Mouse (Mus musculus) forebrain, embryonic 11.5 days (tissue): ENCODE results near the gene E130218I03Rik. TPM values are rescaled to one million over a fixed set of nuclear protein-coding genes. Genes with fewer than 3 reads are reported as not detected.

ENCODE experiments used
- ATAC-seq: fragments of 200-750 bp; cut with Nextera tagmentation; replicated peaks from 2 replicates; pipeline ENCODE4 v1.8.0; 2017; ENCODE audit warnings: moderate TSS enrichment; ENCODE audit not compliant: low FRiP score
- DNase-seq: peaks from one replicate; pipeline ENCODE4 v3.0.0-alpha.2; 2017; ENCODE audit warnings: low spot score
- H3K27ac ChIP-seq: fragments of 300-500 bp; sonication (generic); 2 replicates; pipeline ENCODE4 v1.5.1; 2014; ENCODE audit warnings: low read depth, low read length
- H3K27me3 ChIP-seq: fragments of 300-500 bp; sonication (generic); 2 replicates; pipeline ENCODE4 v1.6.1; 2014; ENCODE audit warnings: mild to moderate bottlenecking, low read length, mixed read lengths; ENCODE audit not compliant: control insufficient read depth, insufficient read depth
- H3K36me3 ChIP-seq: fragments of 300-500 bp; sonication (generic); 2 replicates; pipeline ENCODE4 v1.6.1; 2014; ENCODE audit warnings: mild to moderate bottlenecking, low read length, moderate library complexity, mixed read lengths; ENCODE audit not compliant: control insufficient read depth, insufficient read depth
- H3K4me1 ChIP-seq: fragments of 300-500 bp; sonication (generic); replicated peaks from 2 replicates; pipeline ENCODE4 v1.6.1; 2014; ENCODE audit warnings: low read length, mixed read lengths; ENCODE audit not compliant: control insufficient read depth, insufficient read depth
- H3K4me2 ChIP-seq: fragments of 300-500 bp; sonication (generic); 2 replicates; pipeline ENCODE4 v1.6.1; 2014; ENCODE audit warnings: low read depth, mild to moderate bottlenecking, low read length, moderate library complexity, mixed read lengths; ENCODE audit not compliant: severe bottlenecking
- H3K4me3 ChIP-seq: fragments of 300-500 bp; sonication (generic); 2 replicates; pipeline ENCODE4 v1.5.1; 2014; ENCODE audit warnings: low read depth, low read length
- H3K9ac ChIP-seq: fragments of 300-500 bp; sonication (generic); 2 replicates; pipeline ENCODE4 v1.6.1; 2014; ENCODE audit warnings: low read length
- H3K9me3 ChIP-seq: fragments of 300-500 bp; sonication (generic); 2 replicates; pipeline ENCODE4 v1.6.1; 2016; ENCODE audit warnings: low read length, mixed read lengths; ENCODE audit not compliant: control insufficient read depth
- WGBS: fragments of 180-500 bp; shearing (Covaris S2); extraction: QIAGEN DNeasy Blood & Tissue Kit; methylation state at CpG from one replicate; pipeline ENCODE4 v1.1.7; 2014; 5-methylcytosine and 5-hydroxymethylcytosine counted together
- polyA plus RNA-seq: library from polyadenylated mRNA; unstranded; fragments of >200 nt; fragmentation: Nextera tagmentation; extraction: Ambion mirVana; gene quantifications from 2 replicates; pipeline ENCODE4 v1.2.1, GENCODE M21; 2014

E130218I03Rik gene
- polyA plus RNA-seq, 1 experiment from 2014 or later: 0.77 TPM

DNA sequence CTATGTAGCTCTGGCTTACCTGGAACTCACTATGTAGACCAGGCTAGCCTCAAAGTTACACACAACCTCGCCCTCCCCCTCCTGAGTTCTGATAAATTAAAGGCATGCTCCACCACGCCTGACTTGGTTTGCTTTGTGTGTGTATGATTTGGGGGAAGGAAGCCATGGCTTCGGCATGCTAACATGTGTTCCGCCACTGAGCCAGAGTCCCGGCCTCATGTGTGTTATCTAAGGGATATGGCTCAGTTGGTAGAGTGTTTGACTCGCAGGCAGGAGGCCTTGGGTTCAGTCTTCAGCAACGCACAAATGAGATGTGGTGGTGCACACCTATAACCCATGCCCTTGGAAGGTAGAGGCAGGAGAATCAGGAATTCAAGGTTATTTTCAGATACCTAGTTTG is 28.5 kb downstream of the E130218I03Rik start:
- Histone ChIP-seq H3K9ac (no peak overlapping the region), H3K4me1 (no peaks in the 10 kb centered on the region; the same call in 1 of the 2 replicates), H3K4me3 (no peak overlapping the region), H3K36me3 (no peaks in the 10 kb centered on the region), H3K27me3 (no peaks in the 10 kb centered on the region), H3K27ac (no peak overlapping the region), H3K9me3 (no peaks in the 10 kb centered on the region), H3K4me2 (no peak overlapping the region)
- no peak for DNase-seq
- WGBS: 85% methylated on average over 7 of the region's 7 CpGs
- no peak for ATAC-seq

DNA sequence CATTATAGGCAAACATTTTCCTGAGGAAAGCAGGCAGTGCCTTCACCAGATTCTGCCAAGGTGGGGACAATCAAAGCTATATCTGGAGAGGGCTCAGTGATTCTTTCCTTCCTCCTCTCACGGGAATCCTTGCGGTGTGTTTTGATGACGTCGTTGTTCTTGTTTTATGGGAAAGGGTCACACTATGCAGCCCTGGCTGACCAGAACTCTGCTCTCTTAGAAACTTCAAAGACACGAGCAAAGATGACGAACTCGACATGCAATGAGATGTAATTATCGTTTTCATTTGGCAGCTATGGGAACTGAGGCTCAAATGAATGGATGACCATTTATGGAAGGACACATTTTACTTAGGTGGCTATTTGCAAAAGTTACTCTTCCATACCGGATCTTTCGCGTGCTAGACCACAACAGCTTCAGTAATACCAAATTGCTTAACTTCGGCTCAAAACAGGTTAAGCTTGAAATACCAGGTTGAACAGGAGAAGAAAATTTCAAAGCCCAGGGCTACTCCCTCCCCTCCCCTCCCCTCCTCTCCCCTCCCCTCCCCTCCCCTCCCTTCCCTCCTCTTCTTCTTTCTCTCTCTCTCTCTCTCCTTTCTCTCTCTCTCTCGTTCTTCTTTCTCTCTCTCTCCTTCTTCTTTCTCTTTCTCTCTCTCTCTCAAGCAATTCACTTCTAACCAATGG is 29.4 kb downstream of the E130218I03Rik start:
- Histone ChIP-seq H3K9me3 (no peaks in the 10 kb centered on the region), H3K27me3 (no peaks in the 10 kb centered on the region), H3K4me2 (peak overlapping the region; percentile 19; the same call in 1 of the 2 replicates), H3K4me1 (no peaks in the 10 kb centered on the region; the same call in 1 of the 2 replicates), H3K4me3 (no peak overlapping the region), H3K27ac (no peak overlapping the region), H3K9ac (no peak overlapping the region), H3K36me3 (no peaks in the 10 kb centered on the region; the same call in 1 of the 2 replicates)
- 37% methylated on average over 12 of the region's 13 CpGs for WGBS
- DNase-seq (no peak), ATAC-seq (no peak)

DNA sequence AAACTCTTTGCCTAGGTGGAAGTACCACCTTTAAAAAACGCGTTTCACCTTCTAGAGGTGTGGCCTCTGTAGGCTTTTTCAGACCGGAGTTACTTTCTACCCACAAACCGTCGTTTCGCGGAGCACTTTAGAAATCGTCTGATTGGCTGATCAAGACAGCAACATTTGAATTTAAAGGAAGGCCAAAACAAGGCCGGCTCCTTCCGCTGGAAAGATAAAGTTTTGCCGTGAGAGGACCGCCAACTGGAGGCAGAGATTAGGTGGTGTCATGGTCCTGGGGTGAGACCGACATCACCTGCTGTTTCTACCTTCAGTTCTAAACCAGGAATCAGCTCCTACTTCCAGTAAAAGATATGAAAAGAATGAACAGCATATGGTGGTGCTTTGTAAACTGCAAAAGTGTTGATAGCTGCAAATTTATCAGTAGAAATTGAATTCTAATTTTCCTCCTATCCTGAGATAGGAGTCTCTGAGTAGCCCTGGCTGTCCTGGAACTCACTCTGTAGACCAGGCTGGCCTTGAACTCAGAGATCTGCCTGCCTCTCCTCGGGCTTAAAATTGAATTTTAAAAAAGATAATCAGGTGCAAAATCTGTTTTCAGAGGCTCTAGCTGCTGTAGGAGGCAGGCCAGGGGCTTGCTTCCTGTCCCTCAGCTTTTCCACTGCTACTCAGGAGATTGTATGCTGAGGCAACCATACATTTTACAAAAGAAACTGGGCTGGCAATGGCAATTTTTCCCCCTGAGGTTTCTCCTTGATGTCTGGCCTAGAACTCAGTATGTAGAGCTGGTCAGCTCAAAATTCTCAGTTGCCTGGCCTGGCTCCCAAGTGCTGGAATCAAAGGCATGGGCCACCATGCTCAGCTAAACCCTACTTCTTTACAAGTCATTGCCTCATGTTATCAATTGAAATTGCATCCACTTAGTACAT is 30.2 kb downstream of the E130218I03Rik start:
- Histone ChIP-seq H3K9me3 (no peaks in the 10 kb centered on the region), H3K27me3 (no peaks in the 10 kb centered on the region), H3K4me3 (no peak overlapping the region), H3K9ac (no peak overlapping the region), H3K4me1 (no peaks in the 10 kb centered on the region; the same call in 1 of the 2 replicates), H3K36me3 (peaks cover under 1% of the 10 kb centered on the region; the same call in 1 of the 2 replicates), H3K4me2 (peak overlapping the region; percentile 19; the same call in 1 of the 2 replicates), H3K27ac (no peak overlapping the region)
- DNase-seq (no peak), ATAC-seq (no peak)
- 8% methylated on average over 14 of the region's 14 CpGs for WGBS

DNA sequence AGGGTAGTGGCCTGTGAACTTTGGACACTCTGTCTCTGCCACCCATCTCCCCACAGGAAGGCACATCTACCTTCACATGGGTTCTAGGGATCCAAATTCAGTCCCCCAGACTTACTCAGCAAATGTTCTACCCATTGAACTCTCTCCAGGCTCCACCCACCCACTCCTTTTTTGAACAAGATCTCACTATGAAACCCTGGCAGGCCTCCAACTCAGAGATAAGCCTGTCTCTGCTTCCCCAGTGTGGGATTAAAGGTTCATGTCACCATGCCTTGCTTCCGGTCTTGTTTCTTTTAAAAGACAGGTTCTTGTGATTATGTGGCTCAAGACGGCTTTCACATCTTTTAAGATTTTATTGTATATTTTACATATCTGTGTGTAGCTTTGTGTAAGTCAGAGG is 41.5 kb downstream of the E130218I03Rik start:
- Histone ChIP-seq H3K4me1 (peaks cover 3% of the 10 kb centered on the region; the same call in 1 of the 2 replicates), H3K4me3 (no peak overlapping the region), H3K4me2 (no peak overlapping the region), H3K27me3 (no peaks in the 10 kb centered on the region), H3K9me3 (no peaks in the 10 kb centered on the region), H3K36me3 (peaks cover 3% of the 10 kb centered on the region), H3K27ac (no peak overlapping the region), H3K9ac (no peak overlapping the region)
- WGBS: 86% methylated on average over 2 of the region's 2 CpGs
- ATAC-seq: no peak
- DNase-seq: no peak

DNA sequence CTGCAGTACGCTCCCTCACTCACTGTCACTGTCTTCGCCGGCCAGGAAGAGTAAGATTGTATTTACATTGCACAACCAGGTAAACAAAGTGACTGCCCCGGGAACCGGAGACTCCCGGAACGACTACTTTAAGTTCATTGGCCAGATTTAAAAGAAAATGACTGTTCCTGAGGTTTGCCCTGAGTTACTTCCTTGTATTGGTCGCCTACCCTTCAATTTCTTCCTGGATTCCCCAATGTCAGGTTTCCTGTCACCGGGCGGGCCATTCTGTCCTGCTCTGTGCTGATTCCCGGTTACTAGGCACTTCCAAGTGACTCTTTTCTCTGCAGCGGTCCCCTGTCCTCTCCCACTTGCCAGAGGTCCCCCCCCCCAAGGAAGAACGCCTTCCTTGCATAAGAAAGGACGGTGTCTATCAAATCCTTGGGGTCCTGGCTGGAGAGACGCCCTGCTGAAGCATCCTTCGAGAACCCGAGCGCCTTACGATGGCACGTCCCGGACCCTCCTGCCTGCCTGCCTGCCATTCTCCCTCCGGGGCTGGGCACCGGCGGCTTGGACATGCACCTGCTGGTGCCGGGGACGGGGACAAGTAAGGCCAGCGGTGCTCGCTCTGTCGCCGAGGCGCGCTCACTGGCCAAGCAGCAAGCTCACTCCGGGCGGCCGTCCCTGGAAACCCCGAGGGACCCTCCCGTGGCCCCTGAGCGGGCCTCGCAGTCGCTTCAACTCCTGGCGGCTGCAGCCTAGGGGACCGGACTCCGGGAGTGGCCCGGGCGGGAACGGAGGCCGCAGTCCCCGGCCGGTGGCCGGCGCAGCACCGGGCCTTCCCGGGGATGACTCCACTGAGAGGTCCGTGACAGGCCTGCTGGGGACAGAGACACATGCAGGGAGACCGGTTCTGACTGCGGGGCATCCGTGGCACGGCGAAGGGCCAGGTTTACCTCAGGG is 43.0 kb downstream of the E130218I03Rik start:
- WGBS: 4% methylated on average over 59 of the region's 59 CpGs
- H3K27me3 ChIP-seq: no peaks in the 10 kb centered on the region
- no peaks in the 10 kb centered on the region for H3K9me3 ChIP-seq
- H3K27ac ChIP-seq: peak overlapping the region; percentile 65
- DNase-seq: peak; percentile 79
- peak overlapping the region; percentile 98 for H3K4me3 ChIP-seq
- peaks cover 3% of the 10 kb centered on the region; the same call in 1 of the 2 replicates for H3K4me1 ChIP-seq
- H3K9ac ChIP-seq: peak overlapping the region; percentile 99
- H3K36me3 ChIP-seq: peaks cover 3% of the 10 kb centered on the region
- peak; percentile 32; the same call in 1 of the 2 replicates for ATAC-seq
- peak overlapping the region; percentile 91 for H3K4me2 ChIP-seq

DNA sequence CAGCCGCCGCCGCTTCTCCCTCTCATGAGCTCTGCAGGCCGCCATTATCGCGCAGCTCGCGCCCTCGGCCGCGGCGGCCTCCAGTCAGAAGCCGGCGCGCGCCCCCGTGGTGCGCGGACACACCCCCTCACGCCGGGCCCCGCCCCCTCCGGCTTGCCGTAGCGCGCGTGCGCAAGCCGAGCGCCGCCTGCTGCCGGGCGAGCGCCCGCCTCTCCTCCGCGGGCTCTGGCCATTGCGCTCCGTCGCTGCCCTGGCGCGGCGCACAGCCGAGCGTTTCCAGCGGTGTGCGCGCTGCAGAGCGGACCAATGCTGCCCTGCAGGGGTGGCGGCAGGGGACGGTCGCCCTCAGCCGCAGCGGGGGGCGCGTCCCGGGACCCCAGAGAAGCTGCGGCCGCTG is 43.7 kb downstream of the E130218I03Rik start:
- under 1% methylated on average over 40 of the region's 59 CpGs for WGBS

DNA sequence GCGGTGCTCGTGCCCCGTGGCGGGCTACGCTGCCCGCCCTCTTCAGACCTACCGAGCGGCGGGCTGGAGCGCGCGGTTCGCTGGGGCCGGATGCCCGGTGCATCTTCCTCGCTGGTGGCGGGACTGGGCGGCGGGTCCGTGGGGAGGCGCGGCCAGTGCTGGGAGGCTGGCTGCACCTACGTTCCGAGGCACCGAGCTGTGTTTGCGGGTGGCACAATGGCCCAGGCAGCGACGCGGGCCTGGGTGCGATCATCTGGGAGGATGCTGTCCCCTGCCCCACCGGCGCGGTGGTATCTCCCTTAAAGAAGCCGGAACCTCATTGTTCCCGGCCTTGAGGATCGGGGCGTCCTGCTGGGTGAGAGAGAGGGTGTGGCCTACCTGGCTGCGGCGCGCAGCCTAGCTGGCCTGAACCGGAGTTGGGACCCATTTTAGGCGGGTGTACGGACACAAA is 44.1 kb downstream of the E130218I03Rik start, which contains the start of gene Pdik1l:
TSS of gene Pdik1l (minus strand) at position 321 of the 451 bp plus-strand sequence.
- Histone ChIP-seq H3K27me3 (no peaks in the 10 kb centered on the region), H3K4me1 (peaks cover 3% of the 10 kb centered on the region; the same call in 1 of the 2 replicates), H3K4me2 (peak within 1 kb of the TSS; percentile 91), H3K27ac (peak within 1 kb of the TSS; percentile 100), H3K9me3 (no peaks in the 10 kb centered on the region), H3K4me3 (peak within 1 kb of the TSS; percentile 98), H3K9ac (peak within 1 kb of the TSS; percentile 99), H3K36me3 (no peaks in the 10 kb centered on the region; the same call in 1 of the 2 replicates)
- DNase-seq (peak; percentile 91), ATAC-seq (peak; percentile 77)
- 0% methylated on average over 43 of the region's 43 CpGs for WGBS

More for the DNA sequence above, 43.7 kb downstream of the E130218I03Rik start:
- Histone ChIP-seq H3K4me3 (peak overlapping the region; percentile 98), H3K4me1 (peaks cover 3% of the 10 kb centered on the region; the same call in 1 of the 2 replicates), H3K9ac (peak overlapping the region; percentile 99), H3K27ac (peak overlapping the region; percentile 100), H3K27me3 (no peaks in the 10 kb centered on the region), H3K9me3 (no peaks in the 10 kb centered on the region), H3K36me3 (no peaks in the 10 kb centered on the region; the same call in 1 of the 2 replicates), H3K4me2 (peak overlapping the region; percentile 91)
- ATAC-seq: peak; percentile 94
- DNase-seq: peak; percentile 99
